Mouse (Mus musculus) liver, embryonic 15.5 days (tissue): ENCODE measurements around the gene Meox1. TPM values are rescaled to one million over a fixed set of nuclear protein-coding genes. Genes with fewer than 3 reads are reported as not detected.

ENCODE experiments used
- ATAC-seq: fragments of 200-750 bp; cut with Nextera tagmentation; 2 replicates; pipeline ENCODE4 v1.8.0; 2017; ENCODE audit warnings: moderate number of reproducible peaks, mild to moderate bottlenecking, moderate library complexity; ENCODE audit not compliant: insufficient read depth
- H3K27ac ChIP-seq: fragments of 300-500 bp; sonication (generic); replicated peaks from 2 replicates; pipeline ENCODE4 v1.5.1; 2015; ENCODE audit warnings: mild to moderate bottlenecking, inconsistent platforms
- H3K27me3 ChIP-seq: fragments of 300-500 bp; sonication (generic); 2 replicates; pipeline ENCODE4 v1.6.1; 2015; ENCODE audit warnings: mild to moderate bottlenecking, inconsistent platforms
- H3K36me3 ChIP-seq: fragments of 300-500 bp; sonication (generic); replicated peaks from 2 replicates; pipeline ENCODE4 v1.6.1; 2015; ENCODE audit warnings: moderate library complexity, mild to moderate bottlenecking, inconsistent platforms
- H3K4me1 ChIP-seq: fragments of 300-500 bp; sonication (generic); replicated peaks from 2 replicates; pipeline ENCODE4 v1.6.1; 2015; ENCODE audit warnings: inconsistent platforms
- H3K4me2 ChIP-seq: fragments of 300-500 bp; sonication (generic); 2 replicates; pipeline ENCODE4 v1.6.1; 2015; ENCODE audit warnings: moderate library complexity, mild to moderate bottlenecking, inconsistent platforms
- H3K4me3 ChIP-seq: fragments of 300-500 bp; sonication (generic); replicated peaks from 2 replicates; pipeline ENCODE4 v1.5.1; 2015; ENCODE audit warnings: mild to moderate bottlenecking, inconsistent platforms
- H3K9ac ChIP-seq: fragments of 300-500 bp; sonication (generic); 2 replicates; pipeline ENCODE4 v1.6.1; 2015; ENCODE audit warnings: moderate library complexity, mild to moderate bottlenecking, inconsistent platforms
- H3K9me3 ChIP-seq: fragments of 300-500 bp; sonication (generic); replicated peaks from 2 replicates; pipeline ENCODE4 v1.6.1; 2016; ENCODE audit warnings: inconsistent platforms
- WGBS: fragments of 180-500 bp; shearing (Covaris S2); methylation state at CpG from one replicate; pipeline ENCODE4 v1.1.7; 2015; ENCODE audit warnings: mixed read lengths; ENCODE audit not compliant: insufficient replicate concordance; 5-methylcytosine and 5-hydroxymethylcytosine counted together
- polyA plus RNA-seq: library from polyadenylated mRNA; unstranded; fragments of >200 nt; fragmentation: Nextera tagmentation; extraction: Ambion mirVana; gene quantifications from 2 replicates; pipeline ENCODE4 v1.2.1, GENCODE M21; 2015

Gene Meox1
- polyA plus RNA-seq, result 0.51 and 0.52 TPM in 2 replicates

DNA sequence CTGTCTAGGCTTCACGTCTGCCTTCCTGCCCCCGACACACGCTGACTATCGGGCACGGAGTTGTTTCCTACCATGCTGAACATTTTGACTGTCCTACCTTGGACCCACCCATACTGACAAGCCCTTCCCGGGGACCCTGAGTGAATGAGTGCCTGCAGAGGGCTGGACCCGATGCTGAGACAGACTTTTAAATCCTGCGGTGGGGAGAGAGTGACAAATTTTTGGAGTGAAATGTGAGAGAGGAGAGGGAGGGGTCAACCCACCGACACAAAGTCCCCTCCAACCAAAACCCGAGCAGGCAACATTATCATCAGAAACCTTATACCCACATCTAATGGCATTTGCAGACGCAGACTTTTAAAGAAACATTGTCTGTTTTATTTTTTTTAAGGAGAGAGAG is at the start of gene Meox1:
Gene Meox1, minus strand, starts transcription at position 171 of the 400 bp plus-strand sequence.
- H3K27ac ChIP-seq, result no peak within 1 kb of the TSS
- peaks cover 65% of the 10 kb centered on the region for H3K27me3 ChIP-seq
- WGBS, result 27% methylated on average over 11 of the region's 11 CpGs
- no peaks in the 10 kb centered on the region for H3K9me3 ChIP-seq
- no peaks in the 10 kb centered on the region for H3K4me1 ChIP-seq
- H3K36me3 ChIP-seq, result no peaks in the 10 kb centered on the region
- ATAC-seq, result no peak
- H3K4me3 ChIP-seq, result no peak within 1 kb of the TSS
- H3K9ac ChIP-seq, result no peak within 1 kb of the TSS
- no peak within 1 kb of the TSS for H3K4me2 ChIP-seq

DNA sequence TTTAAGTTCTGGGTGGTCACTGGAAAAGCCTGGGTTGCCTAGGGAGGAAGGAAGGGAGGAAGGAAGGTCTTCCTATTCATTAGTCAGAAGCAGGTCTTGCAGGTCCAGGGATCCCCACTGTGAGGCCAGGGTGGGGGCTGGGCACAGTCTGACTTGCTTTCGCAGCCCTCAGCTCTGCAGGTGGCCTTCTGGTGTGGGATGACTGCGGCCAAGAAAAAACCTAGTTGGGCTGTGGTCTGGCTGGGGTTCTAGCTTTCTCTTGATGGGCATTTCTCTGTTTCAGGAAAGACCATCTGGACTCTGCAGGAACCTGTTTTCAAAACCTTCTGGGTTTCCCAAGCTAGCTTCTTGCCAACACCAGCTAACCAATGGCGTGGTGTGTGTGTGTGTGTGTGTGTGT is 48.9 kb upstream of the Meox1 start:
- H3K4me3 ChIP-seq, result no peak overlapping the region
- no peak overlapping the region for H3K9ac ChIP-seq
- ATAC-seq, result no peak
- H3K27ac ChIP-seq, result no peak overlapping the region
- H3K4me2 ChIP-seq, result no peak overlapping the region
- H3K36me3 ChIP-seq, result no peaks in the 10 kb centered on the region
- no peaks in the 10 kb centered on the region for H3K9me3 ChIP-seq
- whole genome bisulfite sequencing, result 23% methylated on average over 3 of the region's 3 CpGs
- peaks cover 30% of the 10 kb centered on the region for H3K27me3 ChIP-seq
- H3K4me1 ChIP-seq, result no peaks in the 10 kb centered on the region

DNA sequence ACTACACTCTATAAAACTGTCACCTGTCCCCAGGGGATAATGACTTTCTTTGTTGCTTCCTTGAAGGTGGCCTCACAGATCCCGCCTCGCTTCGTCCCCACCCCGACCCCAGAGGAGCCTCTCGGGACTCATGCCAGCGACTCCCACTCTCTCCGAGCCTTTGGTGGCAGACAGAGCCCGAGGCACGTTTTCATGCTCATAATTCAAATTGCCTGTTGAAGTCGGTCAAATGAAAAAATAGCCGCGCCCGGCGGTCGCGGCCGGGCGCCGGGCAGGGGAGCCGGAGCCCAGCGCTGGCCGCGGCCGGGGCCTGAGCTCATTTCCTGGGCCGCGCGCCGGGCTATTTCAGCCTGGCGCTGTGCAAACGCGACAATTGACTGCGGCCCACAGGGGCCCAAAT is 42.9 kb upstream of the Meox1 start:
- no peak overlapping the region for H3K27ac ChIP-seq
- H3K9ac ChIP-seq, result no peak overlapping the region
- no peaks in the 10 kb centered on the region for H3K36me3 ChIP-seq
- no peaks in the 10 kb centered on the region; the same call in 1 of the 2 replicates for H3K4me1 ChIP-seq
- peak overlapping the region; percentile 61 for H3K4me2 ChIP-seq
- H3K9me3 ChIP-seq, result no peaks in the 10 kb centered on the region
- H3K27me3 ChIP-seq, result peaks cover 71% of the 10 kb centered on the region
- no peak for ATAC-seq
- WGBS, result 1% methylated on average over 31 of the region's 32 CpGs
- peak overlapping the region; percentile 36 for H3K4me3 ChIP-seq

DNA sequence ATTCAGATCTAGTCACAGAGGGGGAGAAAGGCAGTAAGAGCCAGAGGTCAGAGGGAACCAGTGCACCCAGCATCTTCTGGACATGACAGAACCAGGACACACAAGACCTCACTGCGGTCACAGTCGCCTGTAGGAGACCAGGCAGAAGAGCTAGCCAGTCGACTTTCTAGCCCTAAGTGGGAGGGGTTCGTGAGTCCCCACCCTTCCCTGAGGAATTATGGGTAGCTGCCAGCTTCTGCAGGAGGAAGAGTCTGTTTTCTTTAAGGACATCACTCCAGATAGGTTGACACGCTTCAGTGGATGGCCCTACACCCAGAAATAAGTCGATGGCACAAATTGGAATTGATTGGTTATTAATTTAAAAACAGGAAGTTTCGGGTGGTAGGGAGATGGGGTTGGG is 42.2 kb upstream of the Meox1 start:
- no peak overlapping the region for H3K27ac ChIP-seq
- peaks cover 70% of the 10 kb centered on the region for H3K27me3 ChIP-seq
- ATAC-seq, result no peak
- no peak overlapping the region for H3K9ac ChIP-seq
- H3K4me3 ChIP-seq, result no peak overlapping the region
- no peaks in the 10 kb centered on the region for H3K9me3 ChIP-seq
- H3K36me3 ChIP-seq, result no peaks in the 10 kb centered on the region
- H3K4me2 ChIP-seq, result peak overlapping the region; percentile 61; the same call in 1 of the 2 replicates
- no peaks in the 10 kb centered on the region; the same call in 1 of the 2 replicates for H3K4me1 ChIP-seq
- WGBS, result 28% methylated on average over 7 of the region's 7 CpGs

DNA sequence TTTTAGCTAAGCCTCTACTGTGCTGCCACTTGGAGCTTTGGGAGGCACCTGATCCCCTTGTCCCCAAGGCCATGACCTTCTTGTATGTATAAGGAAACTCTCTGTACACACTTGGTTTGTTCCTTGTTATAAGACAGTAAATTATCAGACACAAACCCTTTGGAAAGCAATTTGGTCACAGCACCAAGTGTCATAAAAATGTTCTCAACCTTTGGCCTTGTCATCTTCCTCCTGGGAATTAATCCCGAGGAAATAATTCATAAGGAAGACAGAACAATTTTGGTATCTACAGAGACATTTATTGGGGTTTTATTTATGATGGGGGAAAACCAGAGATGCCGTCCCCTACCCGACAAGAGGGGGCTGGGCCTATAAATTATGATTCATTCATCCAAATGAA is 41.6 kb upstream of the Meox1 start:
- H3K4me1 ChIP-seq, result no peaks in the 10 kb centered on the region; the same call in 1 of the 2 replicates

DNA sequence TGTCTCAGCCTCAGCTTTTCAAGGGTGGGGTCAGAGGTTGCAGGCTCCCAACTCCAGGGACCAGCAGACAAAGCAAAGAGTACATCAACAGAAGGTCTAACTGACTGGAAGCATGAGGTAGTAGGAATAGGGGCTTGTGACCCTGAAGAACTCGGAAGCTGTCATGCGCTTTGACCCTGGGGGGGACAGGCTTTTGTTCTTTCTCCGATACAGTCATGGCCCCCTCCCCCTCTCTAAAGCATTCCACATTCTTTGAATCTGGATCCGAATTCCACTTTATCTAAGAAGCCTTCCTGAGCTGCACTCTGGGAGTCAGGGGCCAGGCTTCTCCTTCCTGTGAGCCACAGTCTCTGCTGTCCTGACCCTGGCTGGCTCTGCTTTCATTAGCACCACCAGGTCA is 37.8 kb upstream of the Meox1 start:
- no peaks in the 10 kb centered on the region for H3K9me3 ChIP-seq
- no peaks in the 10 kb centered on the region; the same call in 1 of the 2 replicates for H3K4me1 ChIP-seq
- peaks cover 37% of the 10 kb centered on the region for H3K27me3 ChIP-seq
- WGBS, result 40% methylated on average over 4 of the region's 4 CpGs
- no peak for ATAC-seq
- H3K4me2 ChIP-seq, result no peak overlapping the region
- H3K9ac ChIP-seq, result no peak overlapping the region
- no peaks in the 10 kb centered on the region for H3K36me3 ChIP-seq
- no peak overlapping the region for H3K27ac ChIP-seq
- no peak overlapping the region for H3K4me3 ChIP-seq

More for the DNA sequence above, 41.6 kb upstream of the Meox1 start:
- Histone ChIP-seq H3K27me3 (peaks cover 65% of the 10 kb centered on the region), H3K9me3 (no peaks in the 10 kb centered on the region), H3K9ac (no peak overlapping the region), H3K4me2 (no peak overlapping the region), H3K27ac (no peak overlapping the region), H3K36me3 (no peaks in the 10 kb centered on the region), H3K4me3 (no peak overlapping the region)
- 54% methylated on average over 3 of the region's 3 CpGs for WGBS
- no peak for ATAC-seq

DNA sequence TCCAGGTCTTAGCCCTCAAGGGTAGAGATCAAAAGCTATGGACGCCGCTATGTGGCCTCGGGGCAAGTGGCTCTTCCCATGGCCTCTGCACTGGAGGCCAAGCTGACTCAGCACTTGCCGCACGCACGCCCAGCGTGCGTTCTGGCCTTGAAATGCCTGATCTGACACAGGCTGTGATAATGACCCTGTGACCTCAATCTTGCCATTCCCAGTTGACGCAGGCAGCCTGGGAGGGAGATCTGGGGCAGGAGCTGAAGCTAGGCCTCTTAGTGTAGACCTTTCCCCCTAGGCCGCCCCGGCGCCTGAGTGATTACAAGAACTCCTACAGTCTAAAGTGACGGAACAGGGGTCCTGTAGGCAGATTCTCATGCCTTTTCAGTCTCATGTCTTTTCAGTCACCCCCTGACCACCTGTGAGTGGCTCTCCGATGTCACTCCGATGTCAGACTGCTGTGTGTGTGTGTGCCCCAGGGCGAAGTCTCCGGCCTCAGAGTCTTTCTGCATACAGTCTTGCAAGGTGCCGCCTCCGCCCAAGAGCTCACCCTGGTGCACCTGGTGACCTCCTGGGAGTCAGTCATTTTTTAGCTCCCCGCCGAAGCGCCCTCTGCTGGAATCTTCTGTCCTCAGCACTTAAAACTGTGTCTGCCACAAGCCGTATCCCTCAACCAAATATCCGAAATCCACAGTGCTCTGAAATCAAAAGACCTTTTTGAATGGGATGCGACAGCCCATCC is 34.0 kb upstream of the Meox1 start:
- ATAC-seq, result no peak
- H3K9me3 ChIP-seq, result no peaks in the 10 kb centered on the region
- no peak overlapping the region for H3K9ac ChIP-seq
- H3K36me3 ChIP-seq, result no peaks in the 10 kb centered on the region
- H3K27me3 ChIP-seq, result peaks cover 13% of the 10 kb centered on the region; the same call in 1 of the 2 replicates
- no peak overlapping the region for H3K4me2 ChIP-seq
- no peak overlapping the region for H3K4me3 ChIP-seq
- WGBS, result 39% methylated on average over 25 of the region's 25 CpGs
- no peaks in the 10 kb centered on the region for H3K4me1 ChIP-seq
- H3K27ac ChIP-seq, result no peak overlapping the region

DNA sequence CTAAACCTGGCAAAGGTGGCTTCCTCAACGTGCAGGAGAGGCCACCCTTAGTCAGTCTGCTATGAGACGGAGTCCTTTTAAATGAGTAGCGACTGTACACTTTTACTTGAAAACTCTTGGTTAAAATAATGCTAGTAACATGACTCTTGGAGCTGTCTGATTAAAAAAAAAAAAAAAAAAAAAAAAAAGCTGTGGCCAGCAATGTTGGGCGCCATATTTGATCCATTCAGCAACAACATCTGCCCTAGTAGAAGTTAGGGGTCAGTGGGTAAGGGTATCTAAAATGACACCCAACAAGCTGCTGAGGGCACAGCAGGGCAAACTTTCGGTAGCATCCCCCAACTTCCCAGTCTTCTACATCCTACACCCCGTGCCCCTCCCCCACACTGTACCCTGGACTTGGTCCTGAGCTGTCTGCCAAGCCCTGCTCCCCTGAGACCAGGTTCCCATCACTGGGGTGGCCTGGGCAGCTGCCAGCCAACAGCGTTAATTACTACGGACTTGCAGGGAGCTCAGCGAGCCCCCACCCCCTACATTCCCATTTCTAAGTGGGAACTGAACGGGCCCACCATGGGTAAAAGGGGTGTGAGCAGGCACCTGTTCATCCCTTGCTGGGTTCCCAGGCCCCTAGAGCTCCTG is 32.9 kb upstream of the Meox1 start:
- no peak overlapping the region for H3K9ac ChIP-seq
- WGBS, result 70% methylated on average over 10 of the region's 10 CpGs
- H3K4me1 ChIP-seq, result no peaks in the 10 kb centered on the region
- H3K4me3 ChIP-seq, result no peak overlapping the region
- H3K27me3 ChIP-seq, result peaks cover 5% of the 10 kb centered on the region; the same call in 1 of the 2 replicates
- no peaks in the 10 kb centered on the region for H3K9me3 ChIP-seq
- no peak overlapping the region for H3K4me2 ChIP-seq
- H3K36me3 ChIP-seq, result no peaks in the 10 kb centered on the region
- ATAC-seq, result no peak
- no peak overlapping the region for H3K27ac ChIP-seq

DNA sequence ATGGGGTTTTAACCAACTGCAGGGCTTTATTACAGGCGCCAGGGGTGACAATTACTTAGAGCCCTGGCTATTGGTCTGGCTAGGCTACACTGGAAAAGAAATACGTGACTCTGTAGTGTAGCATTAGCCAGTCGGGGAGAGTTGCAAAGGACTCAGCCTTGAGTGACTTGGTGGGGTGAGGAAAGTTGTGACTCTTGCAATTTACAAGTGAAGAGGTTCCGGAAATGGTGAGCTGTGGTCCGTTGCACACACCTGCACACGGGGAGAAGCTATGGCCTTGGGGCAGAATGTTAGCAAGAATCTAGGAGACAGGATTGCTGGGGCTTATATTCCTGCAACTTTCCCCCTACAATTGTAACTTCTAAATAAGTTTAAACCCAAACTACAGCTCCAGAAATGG is 31.5 kb upstream of the Meox1 start:
- 59% methylated on average over 6 of the region's 6 CpGs for WGBS
- no peaks in the 10 kb centered on the region for H3K9me3 ChIP-seq
- H3K36me3 ChIP-seq, result no peaks in the 10 kb centered on the region
- H3K27ac ChIP-seq, result no peak overlapping the region
- no peaks in the 10 kb centered on the region for H3K4me1 ChIP-seq
- H3K9ac ChIP-seq, result no peak overlapping the region
- no peak overlapping the region for H3K4me2 ChIP-seq
- ATAC-seq, result no peak
- H3K4me3 ChIP-seq, result no peak overlapping the region
- peaks cover 4% of the 10 kb centered on the region; the same call in 1 of the 2 replicates for H3K27me3 ChIP-seq

DNA sequence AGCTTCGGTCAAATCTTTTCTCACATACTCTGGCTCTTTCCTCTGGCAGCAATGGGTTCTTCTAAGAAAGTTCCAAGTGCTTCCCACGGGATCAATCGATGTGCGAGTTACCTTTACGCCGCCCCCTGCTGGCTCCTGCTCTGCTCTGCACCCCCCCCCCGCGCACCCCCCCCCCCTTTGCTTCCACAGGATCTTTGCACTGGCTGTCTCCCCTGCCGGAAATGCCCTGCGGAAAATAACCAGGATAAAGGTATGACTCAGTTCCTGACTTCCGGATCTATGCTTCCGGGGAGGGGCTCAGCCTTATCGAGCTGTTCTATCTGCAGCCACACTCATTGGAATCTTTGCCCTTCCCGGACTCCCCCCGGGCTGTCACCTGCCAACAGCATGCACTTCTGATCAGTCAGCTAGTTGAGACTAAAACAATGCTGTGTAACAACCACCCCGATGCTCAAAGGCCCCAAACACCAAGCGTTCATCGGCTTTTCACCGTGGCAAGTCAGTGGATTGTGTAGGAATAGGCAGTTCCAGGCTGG is 30.3 kb upstream of the Meox1 start:
- no peak overlapping the region for H3K27ac ChIP-seq
- no peak overlapping the region for H3K9ac ChIP-seq
- no peak for ATAC-seq
- no peaks in the 10 kb centered on the region for H3K9me3 ChIP-seq
- no peak overlapping the region for H3K4me3 ChIP-seq
- no peaks in the 10 kb centered on the region for H3K36me3 ChIP-seq
- peaks cover 2% of the 10 kb centered on the region; the same call in 1 of the 2 replicates for H3K27me3 ChIP-seq
- no peaks in the 10 kb centered on the region for H3K4me1 ChIP-seq
- H3K4me2 ChIP-seq, result no peak overlapping the region
- 42% methylated on average over 19 of the region's 19 CpGs for WGBS

DNA sequence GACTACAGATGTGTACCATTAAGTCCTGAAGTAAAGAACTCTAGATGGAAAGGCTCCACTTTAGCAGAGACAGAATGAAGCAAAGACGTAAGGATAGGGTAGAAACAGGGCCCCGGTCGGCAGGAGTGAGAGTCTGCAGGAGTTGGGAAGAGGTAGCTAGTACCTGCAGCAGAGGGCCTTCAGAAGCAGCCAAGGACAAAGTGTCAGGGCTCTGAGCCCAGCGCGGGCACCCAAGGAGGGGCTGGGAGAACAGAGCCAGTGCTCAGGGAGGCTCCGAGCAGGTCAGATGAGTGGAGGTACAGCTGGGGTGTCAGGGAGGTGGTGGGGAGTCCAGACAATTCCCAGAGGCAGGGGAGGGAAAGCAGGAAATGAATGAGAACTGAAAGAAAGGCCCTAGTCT is 29.8 kb upstream of the Meox1 start:
- Histone ChIP-seq H3K4me2 (no peak overlapping the region), H3K27me3 (peaks cover 4% of the 10 kb centered on the region; the same call in 1 of the 2 replicates), H3K4me3 (no peak overlapping the region), H3K4me1 (no peaks in the 10 kb centered on the region), H3K9me3 (no peaks in the 10 kb centered on the region), H3K27ac (no peak overlapping the region), H3K9ac (no peak overlapping the region), H3K36me3 (no peaks in the 10 kb centered on the region)
- 71% methylated on average over 6 of the region's 6 CpGs for WGBS
- ATAC-seq, result no peak
